Mouse (Mus musculus) midbrain, embryonic 14.5 days (tissue): Measurements from ENCODE around the gene Lin28b. TPM values are rescaled to one million over a fixed set of nuclear protein-coding genes. Genes with fewer than 3 reads are reported as not detected.

Experiments used
- ATAC-seq: fragments of 200-750 bp; cut with Nextera tagmentation; 2 replicates; pipeline ENCODE4 v1.8.0; 2017; ENCODE audit warnings: moderate number of reproducible peaks, moderate library complexity; ENCODE audit not compliant: low FRiP score, low TSS enrichment
- DNase-seq: peaks from one replicate; pipeline ENCODE4 v3.0.0-alpha.2; 2015
- H3K27ac ChIP-seq: fragments of 300-500 bp; sonication (generic); replicated peaks from 2 replicates; pipeline ENCODE4 v1.5.1; 2014; ENCODE audit warnings: mild to moderate bottlenecking, low read depth, low read length, moderate library complexity
- H3K27me3 ChIP-seq: fragments of 300-500 bp; sonication (generic); 2 replicates; pipeline ENCODE4 v1.6.1; 2014; ENCODE audit warnings: low read length, control low read depth, mixed read lengths; ENCODE audit not compliant: control insufficient read depth, insufficient read depth
- H3K36me3 ChIP-seq: fragments of 300-500 bp; sonication (generic); 2 replicates; pipeline ENCODE4 v1.6.1; 2014; ENCODE audit warnings: low read length, control low read depth; ENCODE audit not compliant: control insufficient read depth, insufficient read depth
- H3K4me1 ChIP-seq: fragments of 300-500 bp; sonication (generic); 2 replicates; pipeline ENCODE4 v1.6.1; 2014; ENCODE audit warnings: mild to moderate bottlenecking, antibody characterized with exemption, low read length, control low read depth; ENCODE audit not compliant: control insufficient read depth, insufficient read depth
- H3K4me2 ChIP-seq: fragments of 300-500 bp; sonication (generic); 2 replicates; pipeline ENCODE4 v1.6.1; 2014; ENCODE audit warnings: mild to moderate bottlenecking, low read length, moderate library complexity
- H3K4me3 ChIP-seq: fragments of 300-500 bp; sonication (generic); replicated peaks from 2 replicates; pipeline ENCODE4 v1.5.1; 2014; ENCODE audit warnings: low read depth, low read length
- H3K9ac ChIP-seq: fragments of 300-500 bp; sonication (generic); replicated peaks from 2 replicates; pipeline ENCODE4 v1.6.1; 2014; ENCODE audit warnings: mild to moderate bottlenecking, low read length, moderate library complexity
- H3K9me3 ChIP-seq: fragments of 300-500 bp; sonication (generic); 2 replicates; pipeline ENCODE4 v1.6.1; 2016; ENCODE audit warnings: low read length, control low read depth, mixed read lengths; ENCODE audit not compliant: control insufficient read depth
- WGBS: fragments of 180-500 bp; shearing (Covaris S2); extraction: QIAGEN DNeasy Blood & Tissue Kit; methylation state at CpG from one replicate; pipeline ENCODE4 v1.1.7; 2014; 5-methylcytosine and 5-hydroxymethylcytosine counted together
- polyA plus RNA-seq: library from polyadenylated mRNA; unstranded; fragments of >200 nt; fragmentation: Nextera tagmentation; extraction: Ambion mirVana; gene quantifications from 2 replicates; pipeline ENCODE4 v1.2.1, GENCODE M21; 2014

Gene Lin28b
- polyA plus RNA-seq: 8.4 and 11.0 TPM in 2 replicates

GRCm38 (mm10) chr10:45485761-45486602 lies at the start of gene Lin28b:
Gene Lin28b, minus strand, starts transcription at chr10:45486395.
- Histone ChIP-seq H3K4me3 (peak within 1 kb of the TSS; percentile 76), H3K27me3 (no peaks in the 10 kb centered on the region; the same call in 1 of the 2 replicates), H3K9me3 (no peaks in the 10 kb centered on the region), H3K36me3 (no peaks in the 10 kb centered on the region), H3K4me1 (no peaks in the 10 kb centered on the region), H3K9ac (peak within 1 kb of the TSS; percentile 76), H3K27ac (peak within 1 kb of the TSS; percentile 96), H3K4me2 (peak within 1 kb of the TSS; percentile 79)
- DNase-seq: peak; percentile 94
- WGBS: under 1% methylated on average over 134 of the region's 139 CpGs
- peak; percentile 94 for ATAC-seq

GRCm38 (mm10) chr10:45511764-45512163 lies 25.6 kb upstream of the Lin28b start:
- 57% methylated on average over 2 of the region's 2 CpGs for WGBS
- DNase-seq (peak; percentile 62), ATAC-seq (no peak)
- Histone ChIP-seq H3K4me3 (no peak overlapping the region), H3K27ac (no peak overlapping the region), H3K4me1 (no peaks in the 10 kb centered on the region), H3K9me3 (no peaks in the 10 kb centered on the region), H3K27me3 (no peaks in the 10 kb centered on the region), H3K4me2 (no peak overlapping the region), H3K9ac (no peak overlapping the region), H3K36me3 (no peaks in the 10 kb centered on the region)

- no peak for ATAC-seq
- no peaks in the 10 kb centered on the region for H3K27me3 ChIP-seq
- no peak overlapping the region for H3K4me3 ChIP-seq
- no peaks in the 10 kb centered on the region for H3K4me1 ChIP-seq
- H3K9ac ChIP-seq: no peak overlapping the region
- no peak for DNase-seq
- H3K9me3 ChIP-seq: no peaks in the 10 kb centered on the region
- H3K36me3 ChIP-seq: no peaks in the 10 kb centered on the region
- no peak overlapping the region for H3K4me2 ChIP-seq
- H3K27ac ChIP-seq: no peak overlapping the region
- 86% methylated on average over 3 of the region's 3 CpGs for WGBS
Measured at GRCm38 (mm10) chr10:45510662-45511061, 24.5 kb upstream of the Lin28b start.

- no peak for ATAC-seq
- no peak overlapping the region for H3K27ac ChIP-seq
- WGBS: 92% methylated on average over 1 of the region's 1 CpGs
Measured at GRCm38 (mm10) chr10:45500259-45500658, 14.1 kb upstream of the Lin28b start.

GRCm38 (mm10) chr10:45486603-45486946 lies 380 bp upstream of the Lin28b start:
- no peaks in the 10 kb centered on the region; the same call in 1 of the 2 replicates for H3K27me3 ChIP-seq
- H3K9me3 ChIP-seq: no peaks in the 10 kb centered on the region
- H3K4me1 ChIP-seq: no peaks in the 10 kb centered on the region
- peak overlapping the region; percentile 96 for H3K27ac ChIP-seq
- WGBS: under 1% methylated on average over 40 of the region's 40 CpGs
- peak overlapping the region; percentile 79 for H3K4me2 ChIP-seq
- peak overlapping the region; percentile 76 for H3K4me3 ChIP-seq
- no peaks in the 10 kb centered on the region for H3K36me3 ChIP-seq
- DNase-seq: no peak
- peak overlapping the region; percentile 76 for H3K9ac ChIP-seq
- ATAC-seq: no peak; the same call in 1 of the 2 replicates

More at GRCm38 (mm10) chr10:45500259-45500658, 14.1 kb upstream of the Lin28b start:
- no peak overlapping the region for H3K9ac ChIP-seq
- no peaks in the 10 kb centered on the region for H3K4me1 ChIP-seq
- H3K4me2 ChIP-seq: no peak overlapping the region
- no peak for DNase-seq
- no peaks in the 10 kb centered on the region for H3K9me3 ChIP-seq
- no peaks in the 10 kb centered on the region for H3K36me3 ChIP-seq
- no peaks in the 10 kb centered on the region for H3K27me3 ChIP-seq
- H3K4me3 ChIP-seq: no peak overlapping the region

GRCm38 (mm10) chr10:45485226-45485760 lies 902 bp downstream of the Lin28b start:
- no peak for ATAC-seq
- H3K36me3 ChIP-seq: no peaks in the 10 kb centered on the region
- H3K4me2 ChIP-seq: peak overlapping the region; percentile 79
- peak; percentile 73 for DNase-seq
- no peaks in the 10 kb centered on the region for H3K4me1 ChIP-seq
- WGBS: under 1% methylated on average over 32 of the region's 32 CpGs
- no peaks in the 10 kb centered on the region; the same call in 1 of the 2 replicates for H3K27me3 ChIP-seq
- peak overlapping the region; percentile 76 for H3K4me3 ChIP-seq
- peak overlapping the region; percentile 96 for H3K27ac ChIP-seq
- no peaks in the 10 kb centered on the region for H3K9me3 ChIP-seq
- peak overlapping the region; percentile 76 for H3K9ac ChIP-seq

- H3K4me2 ChIP-seq: no peak overlapping the region
- WGBS: 69% methylated on average over 2 of the region's 2 CpGs
- ATAC-seq: no peak
Measured at GRCm38 (mm10) chr10:45483210-45483609, 3.0 kb downstream of the Lin28b start.

GRCm38 (mm10) chr10:45473663-45474333 lies 12.4 kb downstream of the Lin28b start:
- no peak for ATAC-seq
- H3K4me3 ChIP-seq: peak overlapping the region; percentile 1; the same call in 1 of the 2 replicates
- H3K9ac ChIP-seq: no peak overlapping the region
- no peaks in the 10 kb centered on the region for H3K36me3 ChIP-seq
- 2% methylated on average over 21 of the region's 21 CpGs for WGBS
- peaks cover 6% of the 10 kb centered on the region for H3K4me1 ChIP-seq
- peak overlapping the region; percentile 31 for H3K4me2 ChIP-seq
- H3K27me3 ChIP-seq: peaks cover 10% of the 10 kb centered on the region
- H3K27ac ChIP-seq: no peak overlapping the region
- peak; percentile 48 for DNase-seq
- H3K9me3 ChIP-seq: no peaks in the 10 kb centered on the region

More at GRCm38 (mm10) chr10:45483210-45483609, 3.0 kb downstream of the Lin28b start:
- no peaks in the 10 kb centered on the region for H3K9me3 ChIP-seq
- H3K27me3 ChIP-seq: no peaks in the 10 kb centered on the region; the same call in 1 of the 2 replicates
- no peak overlapping the region for H3K27ac ChIP-seq
- no peaks in the 10 kb centered on the region for H3K36me3 ChIP-seq
- no peaks in the 10 kb centered on the region for H3K4me1 ChIP-seq
- no peak overlapping the region for H3K9ac ChIP-seq
- H3K4me3 ChIP-seq: no peak overlapping the region
- peak; percentile 27 for DNase-seq
